Mouse (Mus musculus) frontal cortex, postnatal 10 days (tissue): ENCODE results near the gene Zfp386.

Experiments used
- DNase-seq, 2 experiments: peaks; one replicate each; pipeline ENCODE4 v3.0.0; 2022; ENCODE audit warnings: low spot score in 2 of 2, mixed read lengths in 1 of 2

The Zfp386 gene

DNA sequence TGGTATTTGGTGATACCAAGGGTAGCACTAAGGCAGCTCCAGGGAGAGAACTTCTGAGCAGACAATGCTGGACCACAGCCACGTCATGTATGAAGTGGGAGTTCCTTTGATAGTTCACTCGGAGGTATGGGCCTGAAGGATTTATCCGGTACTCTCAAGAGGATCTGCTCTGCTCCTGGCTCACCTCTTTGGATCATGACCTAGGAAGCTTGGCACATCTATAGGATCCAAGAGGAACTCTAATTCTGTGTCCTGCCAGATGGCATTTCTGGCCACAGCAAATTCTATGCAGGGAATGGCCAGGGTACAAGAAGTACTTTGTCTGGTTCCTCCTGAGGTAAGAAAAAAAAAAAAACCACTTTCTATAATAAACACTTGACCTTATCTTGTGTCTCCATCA is 42.3 kb downstream of the Zfp386 start:
- no peak for DNase-seq

DNA sequence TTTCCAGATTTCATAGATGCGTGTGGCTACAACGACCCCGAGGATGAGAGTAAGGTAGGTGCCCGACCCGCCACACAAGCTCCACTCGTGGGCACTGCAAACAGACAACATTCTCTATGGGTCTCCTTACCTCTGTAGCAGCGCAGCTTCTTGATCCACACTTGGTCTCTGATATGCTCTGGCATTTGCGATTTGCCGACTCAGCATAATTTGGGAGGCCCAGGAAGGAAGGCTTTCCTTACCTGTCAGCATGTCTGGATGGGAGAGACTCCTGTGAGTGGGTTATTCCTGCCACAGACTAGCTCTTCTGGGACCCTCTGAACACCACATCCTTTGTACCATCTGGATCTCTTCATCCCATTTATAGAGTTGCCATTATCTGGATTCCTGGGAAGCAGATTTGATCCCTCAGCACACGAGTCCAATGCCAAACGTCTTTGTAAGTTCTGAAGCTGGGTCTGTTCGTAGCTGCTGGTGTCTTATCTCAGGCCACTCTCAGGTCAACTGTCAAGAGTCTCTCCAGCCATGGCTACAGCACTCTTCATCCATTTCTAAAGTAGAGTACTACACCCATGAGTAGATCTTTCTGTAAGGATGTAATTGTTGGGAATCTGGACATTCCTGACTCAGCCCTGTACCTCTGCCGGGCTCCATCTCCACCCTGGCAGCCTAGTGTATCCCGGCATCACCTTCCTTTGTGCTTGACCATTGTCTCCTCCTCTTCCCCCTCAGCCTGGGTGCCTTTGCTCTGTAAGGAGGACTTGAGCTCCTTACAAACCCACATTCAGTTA is 47.4 kb downstream of the Zfp386 start:
- DNase-seq = no peak

DNA sequence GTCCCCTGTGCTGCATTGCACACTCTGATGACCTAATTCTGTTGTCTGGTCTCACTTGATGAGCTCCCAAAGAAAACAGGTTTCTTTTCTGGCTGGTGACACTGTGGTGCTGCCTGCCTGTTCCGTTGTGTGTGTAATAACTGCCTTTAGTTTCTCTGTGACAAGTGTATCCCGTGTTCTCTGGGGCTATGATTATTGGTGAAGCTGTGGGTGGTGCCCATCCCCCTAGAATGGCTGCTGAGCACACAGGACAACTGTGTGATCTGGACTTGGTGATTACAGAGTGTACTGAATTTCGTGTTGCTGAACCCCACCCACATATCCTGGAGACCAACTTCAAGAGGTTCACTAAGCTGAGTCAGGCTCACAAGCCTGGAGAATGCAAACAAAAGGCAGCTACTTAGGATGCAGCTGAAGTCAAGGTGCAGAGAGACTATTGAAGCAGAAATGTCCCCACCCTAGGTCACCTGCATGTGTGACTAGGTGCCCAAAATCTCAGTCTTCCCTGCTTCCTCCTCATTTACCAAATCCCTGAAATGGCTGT is 48.9 kb downstream of the Zfp386 start:
- DNase-seq = no peak

GRCm38 (mm10) chr12:116097166-116097565 is 49.6 kb downstream of the Zfp386 start:
- no peak for DNase-seq

- no peak for DNase-seq
Observed at GRCm38 (mm10) chr12:116101945-116102344, 54.4 kb downstream of the Zfp386 start.

GRCm38 (mm10) chr12:116109451-116110353 is 62.2 kb downstream of the Zfp386 start:
- no peak for DNase-seq

- DNase-seq = no peak
Observed at GRCm38 (mm10) chr12:116111007-116111694, 63.6 kb downstream of the Zfp386 start.
